Mouse (Mus musculus): Measurements from ENCODE around the gene Ramac. TPM values are rescaled to one million over a fixed set of nuclear protein-coding genes. Genes with fewer than 3 reads are reported as not detected.
A peak's percentile ranks its signal among the peaks of the same experiment; 100 is the strongest.

Ramac gene
- polyA plus RNA-seq, 1 experiment from 2014 or later: 118 TPM

DNA sequence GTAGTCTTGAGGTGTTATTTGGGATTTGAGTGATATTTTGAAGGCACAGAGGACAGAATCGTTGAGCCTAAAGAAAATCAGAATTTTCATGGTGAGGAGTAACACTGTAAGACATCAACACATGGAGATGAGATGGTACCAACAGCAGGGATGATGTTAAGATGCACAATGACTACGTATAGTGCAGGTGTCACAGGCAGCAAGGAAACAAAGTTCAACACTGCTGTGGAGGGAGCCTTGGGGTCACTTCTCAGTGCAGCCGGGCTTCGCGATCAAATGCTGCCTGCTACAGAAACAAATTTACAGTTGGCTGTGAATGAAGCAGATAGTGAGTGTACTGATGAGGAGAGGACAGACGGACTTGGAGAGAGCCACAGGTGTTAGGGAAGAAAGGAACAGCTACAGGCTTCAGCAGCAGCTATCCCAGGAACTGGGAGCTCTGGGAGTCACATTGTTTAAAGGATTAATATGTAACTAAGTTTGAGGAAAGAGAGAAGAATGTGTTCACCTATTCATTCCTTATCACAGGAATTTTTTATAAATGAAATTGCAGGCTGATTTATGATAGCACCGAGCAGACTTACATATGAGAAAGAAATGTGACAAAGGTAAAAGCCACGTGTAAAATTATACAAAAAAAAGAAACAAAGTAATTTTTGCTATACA, 23.9 kb upstream of the Ramac start:
- peak; percentile 65; the same call in 1 of the 2 replicates for ATAC-seq
- no peaks in the 10 kb centered on the region for H3K36me3 ChIP-seq (ENCODE audit: control insufficient read depth, insufficient read depth)
- no peak overlapping the region for H3K27ac ChIP-seq (ENCODE audit: low read depth, low read length)
- TF ChIP-seq CTCF (IDR thresholded peaks at IDR 0.05; ENCODE audit: low read depth): no peak
- peak overlapping the region; percentile 46 for H3K4me2 ChIP-seq (replicated peaks; ENCODE audit: low read depth)
- H3K4me3 ChIP-seq (ENCODE audit: low read depth, low read length): no peak overlapping the region
- H3K9ac ChIP-seq (ENCODE audit: low read depth, low read length): no peak overlapping the region
- no peaks in the 10 kb centered on the region for H3K27me3 ChIP-seq (replicated peaks; ENCODE audit: control insufficient read depth, insufficient read depth, low read length)
- H3K4me1 ChIP-seq (replicated peaks; ENCODE audit: control insufficient read depth, insufficient read depth, low read length): no peaks in the 10 kb centered on the region
- H3K9me3 ChIP-seq (ENCODE audit: control insufficient read depth): no peaks in the 10 kb centered on the region
- WGBS: 36% methylated on average over 8 of the region's 8 CpGs

DNA sequence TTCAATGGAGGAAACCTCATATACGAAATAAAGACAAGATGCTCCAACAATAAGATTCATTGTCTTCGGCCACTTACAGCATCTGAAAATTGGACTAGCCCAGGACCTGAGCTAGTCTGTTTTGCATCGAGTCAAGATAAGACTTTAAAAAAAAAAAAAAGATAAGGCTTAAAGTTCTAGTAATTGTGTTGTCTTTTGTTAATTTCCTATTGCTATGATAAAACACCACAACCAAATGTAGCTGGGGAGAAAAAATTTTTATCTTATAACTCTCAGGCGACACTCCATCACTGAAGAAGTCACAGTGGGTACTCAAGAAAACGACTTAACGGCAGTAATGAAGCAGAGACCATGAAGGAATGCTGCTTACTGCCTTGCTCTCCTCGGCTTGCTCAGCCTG, 22.7 kb upstream of the Ramac start:
- H3K27ac ChIP-seq (ENCODE audit: low read depth, low read length): no peak overlapping the region
- no peaks in the 10 kb centered on the region for H3K4me1 ChIP-seq (replicated peaks; ENCODE audit: control insufficient read depth, insufficient read depth, low read length)
- WGBS: 80% methylated on average over 7 of the region's 7 CpGs
- H3K9me3 ChIP-seq (ENCODE audit: control insufficient read depth): no peaks in the 10 kb centered on the region
- H3K4me2 ChIP-seq (replicated peaks; ENCODE audit: low read depth): peak overlapping the region; percentile 46
- no peaks in the 10 kb centered on the region for H3K36me3 ChIP-seq (ENCODE audit: control insufficient read depth, insufficient read depth)
- no peak for TF ChIP-seq CTCF (IDR thresholded peaks at IDR 0.05; ENCODE audit: low read depth)
- ATAC-seq: no peak
- no peak overlapping the region for H3K4me3 ChIP-seq (ENCODE audit: low read depth, low read length)
- H3K27me3 ChIP-seq (replicated peaks; ENCODE audit: control insufficient read depth, insufficient read depth, low read length): no peaks in the 10 kb centered on the region
- no peak overlapping the region for H3K9ac ChIP-seq (ENCODE audit: low read depth, low read length)

DNA sequence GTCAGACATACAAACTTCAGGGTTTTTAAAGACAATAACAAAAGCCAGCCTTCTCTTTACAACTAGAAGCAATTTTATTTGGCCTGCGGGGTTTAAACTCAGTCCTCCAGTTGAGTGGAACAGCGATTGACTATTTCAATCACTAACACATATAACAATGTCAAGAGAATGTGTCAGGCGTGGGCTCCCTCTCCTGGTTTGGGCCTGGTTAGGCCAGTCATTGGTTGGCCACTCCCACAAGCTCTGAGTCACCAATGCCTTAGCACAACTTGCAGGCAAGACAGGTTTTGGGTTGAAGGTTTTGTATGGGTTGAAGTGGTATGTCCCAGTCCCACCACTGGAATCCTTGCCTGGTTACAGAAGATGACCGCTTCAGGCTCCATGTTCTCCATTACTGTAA, 18.6 kb upstream of the Ramac start:
- WGBS: 73% methylated on average over 4 of the region's 4 CpGs
- Histone ChIP-seq H3K27me3 (replicated peaks; ENCODE audit: control insufficient read depth, insufficient read depth, low read length) (no peaks in the 10 kb centered on the region), H3K9me3 (ENCODE audit: control insufficient read depth) (no peaks in the 10 kb centered on the region), H3K4me2 (replicated peaks; ENCODE audit: low read depth) (no peak overlapping the region), H3K27ac (ENCODE audit: low read depth, low read length) (no peak overlapping the region), H3K4me1 (replicated peaks; ENCODE audit: control insufficient read depth, insufficient read depth, low read length) (no peaks in the 10 kb centered on the region), H3K36me3 (ENCODE audit: control insufficient read depth, insufficient read depth) (no peaks in the 10 kb centered on the region), H3K4me3 (ENCODE audit: low read depth, low read length) (no peak overlapping the region), H3K9ac (ENCODE audit: low read depth, low read length) (no peak overlapping the region)
- TF ChIP-seq CTCF (IDR thresholded peaks at IDR 0.05; ENCODE audit: low read depth): peak; percentile 72
- peak; percentile 61; the same call in 1 of the 2 replicates for ATAC-seq

DNA sequence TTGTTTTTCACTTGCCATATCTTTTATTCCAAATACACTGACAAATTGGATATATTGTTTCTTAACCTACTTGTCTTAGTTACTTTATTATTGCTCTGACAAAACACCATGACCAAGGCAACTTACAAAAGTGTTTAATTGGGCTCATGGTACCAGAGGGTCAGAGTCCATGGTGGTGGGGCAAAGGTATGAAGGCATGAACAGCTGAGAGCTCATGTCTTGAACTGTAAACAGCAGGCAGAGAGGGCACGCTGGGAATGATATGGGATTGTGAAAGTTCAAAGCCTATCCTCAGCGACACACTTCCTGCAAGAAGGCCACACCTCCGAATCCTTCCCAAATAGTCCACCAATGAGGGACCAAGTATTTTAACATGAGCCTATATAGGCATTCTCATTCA, 14.8 kb upstream of the Ramac start:
- TF ChIP-seq CTCF (IDR thresholded peaks at IDR 0.05; ENCODE audit: low read depth): no peak

DNA sequence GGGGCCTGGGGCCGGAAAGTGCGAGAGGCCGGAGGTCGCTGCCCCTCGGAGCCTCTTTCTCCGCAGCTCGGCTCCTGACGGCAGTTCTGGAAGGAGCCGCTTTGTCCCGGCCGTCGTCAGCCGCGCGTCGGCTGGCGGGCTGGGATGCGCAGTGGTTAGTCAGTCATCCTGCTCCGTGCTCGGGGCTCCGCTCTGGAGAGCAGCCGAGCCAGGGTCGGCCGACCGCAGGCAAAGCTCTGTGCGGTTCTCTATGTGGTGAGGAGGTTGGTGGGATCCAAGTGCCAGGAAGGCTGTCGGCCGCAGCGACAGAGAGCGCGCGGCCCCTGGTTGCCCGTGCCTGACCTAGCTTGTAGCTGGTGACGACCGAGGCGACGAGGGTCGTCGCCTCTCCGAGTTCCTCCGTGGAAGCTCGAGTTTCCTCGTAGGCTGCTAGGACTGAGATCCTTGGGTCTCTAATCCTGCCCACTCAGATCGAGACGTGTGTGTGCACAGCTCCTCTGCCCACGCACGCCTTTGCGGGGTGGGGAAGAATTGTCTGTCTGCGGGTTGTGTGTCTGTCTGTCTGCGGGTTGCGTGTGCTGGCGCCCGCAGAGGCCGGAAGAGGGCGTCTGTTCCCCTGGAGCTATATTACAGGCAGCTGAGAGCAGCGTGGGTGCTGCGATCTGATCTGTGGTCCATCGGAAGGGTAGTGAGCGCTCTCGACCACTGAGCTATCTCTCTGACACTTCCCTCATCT, 553 bp downstream of the Ramac start:
- Histone ChIP-seq H3K4me3 (ENCODE audit: low read depth, low read length) (peak overlapping the region; percentile 96), H3K9ac (ENCODE audit: low read depth, low read length) (peak overlapping the region; percentile 86), H3K27ac (ENCODE audit: low read depth, low read length) (peak overlapping the region; percentile 86), H3K4me2 (replicated peaks; ENCODE audit: low read depth) (peak overlapping the region; percentile 92), H3K4me1 (replicated peaks; ENCODE audit: control insufficient read depth, insufficient read depth, low read length) (no peaks in the 10 kb centered on the region; the same call in 1 of the 2 replicates), H3K27me3 (replicated peaks; ENCODE audit: control insufficient read depth, insufficient read depth, low read length) (no peaks in the 10 kb centered on the region), H3K9me3 (ENCODE audit: control insufficient read depth) (no peaks in the 10 kb centered on the region), H3K36me3 (ENCODE audit: control insufficient read depth, insufficient read depth) (no peaks in the 10 kb centered on the region)
- WGBS: 2% methylated on average over 60 of the region's 60 CpGs
- TF ChIP-seq CTCF (IDR thresholded peaks at IDR 0.05; ENCODE audit: low read depth): peak; percentile 65
- ATAC-seq: peak; percentile 70

More for the DNA sequence above, 14.8 kb upstream of the Ramac start:
- H3K4me3 ChIP-seq (ENCODE audit: low read depth, low read length): no peak overlapping the region
- H3K27me3 ChIP-seq (replicated peaks; ENCODE audit: control insufficient read depth, insufficient read depth, low read length): no peaks in the 10 kb centered on the region
- H3K9me3 ChIP-seq (ENCODE audit: control insufficient read depth): no peaks in the 10 kb centered on the region
- no peak overlapping the region for H3K27ac ChIP-seq (ENCODE audit: low read depth, low read length)
- no peak overlapping the region for H3K9ac ChIP-seq (ENCODE audit: low read depth, low read length)
- no peak overlapping the region for H3K4me2 ChIP-seq (replicated peaks; ENCODE audit: low read depth)
- H3K4me1 ChIP-seq (replicated peaks; ENCODE audit: control insufficient read depth, insufficient read depth, low read length): no peaks in the 10 kb centered on the region
- no peaks in the 10 kb centered on the region for H3K36me3 ChIP-seq (ENCODE audit: control insufficient read depth, insufficient read depth)
- WGBS: 63% methylated on average over 3 of the region's 3 CpGs
- peak; percentile 51; the same call in 1 of the 2 replicates for ATAC-seq

DNA sequence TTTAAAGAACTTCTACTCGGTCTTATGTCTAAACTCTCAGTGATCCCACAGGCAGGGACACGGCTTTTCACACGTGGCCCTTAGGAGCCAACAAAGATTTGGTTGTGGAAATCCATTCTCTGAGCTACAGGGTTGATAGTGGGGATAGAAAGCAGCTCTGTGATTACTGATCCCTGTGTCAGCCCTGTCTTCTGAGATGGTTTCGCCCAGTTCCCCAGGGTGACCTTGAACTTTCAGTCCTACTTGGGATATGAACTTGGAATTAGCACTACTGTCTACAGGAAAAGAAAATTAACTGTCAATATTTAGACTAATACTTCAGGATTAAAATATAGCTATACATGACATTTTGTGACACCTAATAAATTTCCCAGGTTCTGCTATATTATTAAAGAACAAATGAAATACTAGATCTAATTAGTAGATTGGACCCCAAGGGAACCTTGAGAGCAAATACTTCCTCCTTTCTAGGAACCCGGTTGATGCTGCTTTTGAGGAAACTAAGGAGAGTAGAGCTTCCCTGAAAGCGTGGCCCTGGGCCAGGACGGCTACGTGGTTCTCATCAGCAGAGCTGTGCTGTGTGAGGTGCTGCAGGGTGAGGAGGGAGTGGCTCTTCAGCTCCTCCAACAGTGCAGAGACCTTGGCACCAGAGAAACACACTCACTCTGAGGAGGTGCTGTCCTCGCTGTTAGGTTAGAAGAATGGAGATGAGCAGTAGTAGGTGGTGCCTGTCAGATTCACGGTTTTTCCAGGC, 10.2 kb downstream of the Ramac start:
- Histone ChIP-seq H3K27me3 (replicated peaks; ENCODE audit: control insufficient read depth, insufficient read depth, low read length) (no peaks in the 10 kb centered on the region), H3K4me2 (replicated peaks; ENCODE audit: low read depth) (no peak overlapping the region), H3K36me3 (ENCODE audit: control insufficient read depth, insufficient read depth) (no peaks in the 10 kb centered on the region), H3K4me3 (ENCODE audit: low read depth, low read length) (no peak overlapping the region), H3K9me3 (ENCODE audit: control insufficient read depth) (no peaks in the 10 kb centered on the region), H3K9ac (ENCODE audit: low read depth, low read length) (no peak overlapping the region), H3K4me1 (replicated peaks; ENCODE audit: control insufficient read depth, insufficient read depth, low read length) (no peaks in the 10 kb centered on the region; the same call in 1 of the 2 replicates), H3K27ac (ENCODE audit: low read depth, low read length) (no peak overlapping the region)
- 53% methylated on average over 10 of the region's 10 CpGs for WGBS
- peak; percentile 57 for ATAC-seq
- no peak for TF ChIP-seq CTCF (IDR thresholded peaks at IDR 0.05; ENCODE audit: low read depth)

Data from intestine, postnatal 0 days (tissue).